Mouse (Mus musculus) MEL (cell line): ENCODE results near the gene Lypla2. TPM values are rescaled to one million over a fixed set of nuclear protein-coding genes. Genes with fewer than 3 reads are reported as not detected.

ENCODE experiments used
- DNase-seq: peaks from one replicate; pipeline ENCODE4 v3.0.0; 2011; ENCODE audit warnings: low read depth, low spot score
- H3K27ac ChIP-seq: 2 replicates; pipeline ENCODE4 v1.5.1; 2012; ENCODE audit warnings: low read depth, mild to moderate bottlenecking, control low read depth, low read length, moderate library complexity; ENCODE audit not compliant: control insufficient read depth
- H3K27me3 ChIP-seq, 2 experiments: fragments of 150-350 bp in 1 of 2; sonication (generic) in 1 of 2; 2 replicates each; pipeline ENCODE4 v1.6.1; 2012; ENCODE audit warnings: low read length in 2 of 2, mild to moderate bottlenecking in 2 of 2, improper control_type of control experiment in 1 of 2, moderate library complexity in 1 of 2; ENCODE audit not compliant: insufficient read depth in 2 of 2, control insufficient read depth in 1 of 2
- H3K36me3 ChIP-seq, 2 experiments: 2 replicates each; pipeline ENCODE4 v1.6.1; 2012 to 2014; ENCODE audit warnings: low read length in 2 of 2, improper control_type of control experiment in 1 of 2, inconsistent platforms in 1 of 2, mild to moderate bottlenecking in 1 of 2; ENCODE audit not compliant: insufficient read depth in 2 of 2, control insufficient read depth in 1 of 2
- H3K4me1 ChIP-seq, 2 experiments: fragments of 150-350 bp in 1 of 2; sonication (generic) in 1 of 2; 2 replicates each; pipeline ENCODE4 v1.6.1; 2012; ENCODE audit warnings: low read length in 2 of 2, improper control_type of control experiment in 1 of 2, mild to moderate bottlenecking in 1 of 2; ENCODE audit not compliant: insufficient read depth in 2 of 2, control insufficient read depth in 1 of 2
- H3K4me3 ChIP-seq, 2 experiments: fragments of 150-350 bp in 1 of 2; sonication (generic) in 1 of 2; 2 replicates each; pipeline ENCODE4 v1.5.1; 2012; ENCODE audit warnings: low read depth in 2 of 2, low read length in 2 of 2, mild to moderate bottlenecking in 2 of 2, moderate library complexity in 2 of 2, control low read depth in 1 of 2, improper control_type of control experiment in 1 of 2; ENCODE audit not compliant: control insufficient read depth in 1 of 2, insufficient read depth in 1 of 2
- H3K79me2 ChIP-seq: 2 replicates; pipeline ENCODE4 v1.6.1; 2012; ENCODE audit warnings: mild to moderate bottlenecking, low read length, moderate library complexity; ENCODE audit not compliant: control insufficient read depth, poor library complexity, insufficient read depth
- H3K9ac ChIP-seq: 2 replicates; pipeline ENCODE4 v1.6.1; 2012; ENCODE audit warnings: low read depth, mild to moderate bottlenecking, control low read depth, low read length, moderate library complexity; ENCODE audit not compliant: control insufficient read depth, poor library complexity, severe bottlenecking
- H3K9me3 ChIP-seq: fragments of 150-350 bp; sonication (generic); replicated peaks from 2 replicates; pipeline ENCODE4 v1.6.1; 2012; ENCODE audit warnings: mild to moderate bottlenecking, low read length, improper control_type of control experiment, moderate library complexity; ENCODE audit not compliant: insufficient read depth
- CTCF ChIP-seq, 3 experiments: IDR thresholded peaks in 2 of 3; conservative IDR thresholded peaks in 1 of 3; 2 replicates each; pipeline ENCODE4 v1.5.1; 2011 to 2012; ENCODE audit warnings: low read length in 3 of 3, low read depth in 2 of 3, mild to moderate bottlenecking in 2 of 3, improper control_type of control experiment in 1 of 3, inconsistent platforms in 1 of 3, mixed read lengths in 1 of 3, moderate library complexity in 1 of 3; ENCODE audit not compliant: control insufficient read depth in 1 of 3, insufficient read depth in 1 of 3, poor library complexity in 1 of 3, severe bottlenecking in 1 of 3
- EP300 ChIP-seq, 2 experiments: IDR thresholded peaks; 2 replicates each; pipeline ENCODE4 v1.6.1; 2011; ENCODE audit warnings: improper control_type of control experiment in 2 of 2, low read length in 2 of 2, low read depth in 1 of 2, mild to moderate bottlenecking in 1 of 2
- ETS1 ChIP-seq: IDR thresholded peaks from 2 replicates; pipeline ENCODE4 v1.6.1; 2012; ENCODE audit warnings: low read depth, mild to moderate bottlenecking, inconsistent platforms, low read length, improper control_type of control experiment, moderate library complexity
- GATA1 ChIP-seq: IDR thresholded peaks from 2 replicates; pipeline ENCODE4 v1.6.1; 2011; ENCODE audit warnings: low read depth, low read length, improper control_type of control experiment
- JUND ChIP-seq: IDR thresholded peaks from 2 replicates; pipeline ENCODE4 v1.6.1; 2011; ENCODE audit warnings: low read depth, mild to moderate bottlenecking, improper control_type of control experiment, low read length
- MEF2A ChIP-seq: IDR thresholded peaks from 2 replicates; pipeline ENCODE4 v1.6.1; 2014; ENCODE audit warnings: low read depth, mild to moderate bottlenecking, inconsistent platforms, low read length, improper control_type of control experiment; ENCODE audit not compliant: poor library complexity, insufficient replicate concordance, severe bottlenecking; ENCODE audit errors: extremely low read depth
- MXI1 ChIP-seq: IDR thresholded peaks from 2 replicates; pipeline ENCODE4 v1.6.1; 2011; ENCODE audit warnings: mild to moderate bottlenecking, low read depth, low read length, improper control_type of control experiment
- NRF1 ChIP-seq: IDR thresholded peaks from 2 replicates; pipeline ENCODE4 v1.6.1; 2014; ENCODE audit warnings: low read depth, mild to moderate bottlenecking, inconsistent platforms, low read length, improper control_type of control experiment, moderate library complexity; ENCODE audit not compliant: poor library complexity, insufficient read depth, severe bottlenecking
- POLR2A ChIP-seq, 2 experiments: IDR thresholded peaks; 2 replicates each; pipeline ENCODE4 v1.6.1; 2011 to 2012; ENCODE audit warnings: low read length in 2 of 2, mild to moderate bottlenecking in 2 of 2, control low read depth in 1 of 2, improper control_type of control experiment in 1 of 2, low read depth in 1 of 2, moderate library complexity in 1 of 2; ENCODE audit not compliant: control insufficient read depth in 1 of 2, insufficient read depth in 1 of 2, poor library complexity in 1 of 2
- POLR2AphosphoS5 ChIP-seq: IDR thresholded peaks from 2 replicates; pipeline ENCODE4 v1.6.1; 2012; ENCODE audit warnings: low read depth, borderline replicate concordance, mild to moderate bottlenecking, inconsistent platforms, low read length, moderate library complexity, mixed read lengths
- SIN3A ChIP-seq: IDR thresholded peaks from 2 replicates; pipeline ENCODE4 v1.6.1; 2012; ENCODE audit warnings: low read length, improper control_type of control experiment, inconsistent platforms
- SMC3 ChIP-seq: IDR thresholded peaks from 2 replicates; pipeline ENCODE4 v1.6.1; 2011; ENCODE audit warnings: low read depth, low read length, improper control_type of control experiment
- TAL1 ChIP-seq: IDR thresholded peaks from 2 replicates; pipeline ENCODE4 v1.6.1; 2012; ENCODE audit warnings: mild to moderate bottlenecking, inconsistent platforms, low read length, moderate library complexity, mixed read lengths
- TBP ChIP-seq: IDR thresholded peaks from 2 replicates; pipeline ENCODE4 v1.8.0; 2011; ENCODE audit warnings: low read depth, low read length, improper control_type of control experiment
- USF1 ChIP-seq: IDR thresholded peaks from 2 replicates; pipeline ENCODE4 v1.6.1; 2014; ENCODE audit warnings: low read depth, mild to moderate bottlenecking, inconsistent platforms, low read length, improper control_type of control experiment, moderate library complexity
- ZKSCAN1 ChIP-seq: IDR thresholded peaks from 2 replicates; pipeline ENCODE4 v1.6.1; 2012; ENCODE audit warnings: low read depth, mild to moderate bottlenecking, inconsistent platforms, low read length, improper control_type of control experiment, moderate library complexity
- ZMIZ1 ChIP-seq: IDR thresholded peaks from 2 replicates; pipeline ENCODE4 v1.6.1; 2012; ENCODE audit warnings: low read depth, mild to moderate bottlenecking, inconsistent platforms, low read length, improper control_type of control experiment, moderate library complexity
- polyA plus RNA-seq, 2 experiments: library from polyadenylated mRNA; stranded (reverse) in 1 of 2; unstranded in 1 of 2; fragments of >175 nt in 1 of 2; fragments of >200 nt in 1 of 2; gene quantifications; 2 replicates each; pipeline versions ENCODE4 v1.2.1 to v1.2.4; 2012; ENCODE audit warnings: low replicate concordance in 2 of 2, low read depth in 1 of 2; ENCODE audit not compliant: insufficient read length in 2 of 2, insufficient read depth in 1 of 2, missing spikeins in 1 of 2
- total RNA-seq: library from RNA; depleted of rRNA; stranded (reverse); fragments of 300-350 nt; gene quantifications from 2 replicates; pipeline ENCODE4 v1.2.3, GENCODE M21; 2012

The Lypla2 gene
- total and polyA plus RNA-seq, 3 experiments: 65.1 to 95.6 TPM; not detected in 1

DNA sequence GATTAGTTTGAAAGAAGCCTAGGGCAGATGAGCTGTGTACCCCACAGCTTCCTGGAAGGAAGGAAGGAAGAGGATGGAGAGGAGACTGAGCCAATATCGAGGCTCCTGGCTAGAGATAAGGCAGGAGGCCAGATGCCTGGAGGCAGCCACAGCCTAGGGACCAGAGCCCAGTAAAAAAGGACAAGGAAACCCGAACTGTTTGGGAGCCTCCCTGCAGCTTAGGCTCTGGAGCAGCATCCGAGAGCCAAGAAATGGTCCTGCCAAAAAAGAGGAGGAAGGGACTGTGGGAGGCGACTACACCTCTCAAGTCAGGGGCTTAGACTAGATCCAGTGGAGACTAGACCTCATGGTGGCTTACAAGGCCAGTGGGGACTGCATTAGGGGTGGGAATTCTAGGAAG lies 29.0 kb downstream of the Lypla2 start:
- H3K9me3 ChIP-seq: no peaks in the 10 kb centered on the region
- peaks cover 11% of the 10 kb centered on the region for H3K79me2 ChIP-seq
- TF ChIP-seq GATA1 (no peak), NRF1 (no peak), MXI1 (no peak), MEF2A (no peak), POLR2A (IDR thresholded peaks at IDR 0.05; ENCODE audit: control insufficient read depth in 1 of 2, insufficient read depth in 1 of 2, low read depth in 1 of 2, low read length in 2 of 2, poor library complexity in 1 of 2) (no peak), POLR2AphosphoS5 (no peak), TAL1 (no peak), TBP (no peak), ZMIZ1 (no peak), SMC3 (no peak), ZKSCAN1 (no peak), EP300 (IDR thresholded peaks at IDR 0.05; ENCODE audit: low read depth in 1 of 2, low read length in 2 of 2) (no peak), JUND (no peak), CTCF (IDR thresholded peaks at IDR 0.05 in 2 of 3, conservative IDR thresholded peaks at IDR 0.05 in 1 of 3; ENCODE audit: control insufficient read depth in 1 of 3, insufficient read depth in 1 of 3, low read depth in 2 of 3, low read length in 3 of 3, poor library complexity in 1 of 3, severe bottlenecking in 1 of 3) (no peak), USF1 (no peak)
- H3K27ac ChIP-seq: no peak overlapping the region
- H3K36me3 ChIP-seq: peaks cover 0 to 20% of the 10 kb centered on the region in 2 experiments; a peak in 2 of 4 replicates
- no peak for DNase-seq
- peaks cover 7 to 19% of the 10 kb centered on the region in 2 experiments; a peak in 3 of 4 replicates for H3K4me1 ChIP-seq
- H3K27me3 ChIP-seq: no peaks in the 10 kb centered on the region
- H3K9ac ChIP-seq: no peak overlapping the region
- H3K4me3 ChIP-seq: no peak overlapping the region

DNA sequence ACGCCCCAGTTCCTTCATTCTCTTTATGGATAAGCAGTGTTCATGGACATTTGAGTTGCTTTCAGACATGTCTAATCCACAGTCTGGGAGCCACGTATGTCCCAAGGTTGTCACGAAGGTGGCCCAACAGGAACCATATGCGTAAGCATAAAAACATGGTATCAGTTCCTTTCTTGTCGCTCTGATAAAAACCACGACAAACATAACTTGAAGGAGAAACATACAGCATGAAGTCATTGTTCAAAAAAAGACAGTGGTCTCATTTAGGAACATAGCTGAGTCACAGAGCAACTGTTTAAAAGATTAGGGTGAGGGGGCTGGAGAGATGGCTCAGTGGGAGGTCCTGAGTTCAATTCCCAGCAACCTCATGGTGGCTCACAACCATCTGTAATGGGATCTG lies 30.2 kb downstream of the Lypla2 start:
- peaks cover 7% of the 10 kb centered on the region for H3K79me2 ChIP-seq
- H3K4me3 ChIP-seq: no peak overlapping the region
- peak overlapping the region; percentile 1; the same call in 1 of the 2 replicates for H3K27ac ChIP-seq
- no peaks in the 10 kb centered on the region for H3K9me3 ChIP-seq
- DNase-seq: peak; percentile 44
- H3K4me1 ChIP-seq: peaks cover 7 to 14% of the 10 kb centered on the region in 2 experiments; a peak in 3 of 4 replicates
- peaks cover 0 to 11% of the 10 kb centered on the region in 2 experiments; a peak in 2 of 4 replicates for H3K36me3 ChIP-seq
- no peak overlapping the region for H3K9ac ChIP-seq
- H3K27me3 ChIP-seq: no peaks in the 10 kb centered on the region
- TF ChIP-seq ETS1 (peak; percentile 48), SIN3A (0 out of 2 replicates have a peak, but pooled peaks have one; percentile 19), EP300 (IDR thresholded peaks at IDR 0.05; ENCODE audit: low read depth in 1 of 2, low read length in 2 of 2) (peak in 1 of 2 experiments; percentile 7; a peak in 1 of 4 replicates), TBP (no peak)
- TF ChIP-seq, all 39 proteins: peak for 3
